In the genomic region with DNA sequence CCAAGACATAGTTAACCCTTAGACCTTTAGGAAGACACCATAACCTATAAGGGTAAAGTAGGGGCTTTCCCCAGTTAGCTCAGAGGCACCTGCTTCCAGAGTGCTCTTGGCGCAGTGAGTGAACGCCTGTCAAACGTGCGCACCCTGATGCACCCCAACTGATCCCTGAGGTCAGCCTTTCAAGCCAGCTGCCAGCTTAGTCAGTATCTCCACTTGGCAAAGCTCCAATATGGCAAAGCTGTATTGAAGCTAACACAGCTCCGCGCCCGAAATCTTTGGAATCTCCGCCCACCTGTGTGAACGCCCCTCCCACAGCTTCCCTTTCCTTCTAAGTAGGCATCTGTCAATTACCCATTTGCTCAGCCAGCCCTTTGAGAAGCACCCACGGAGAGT, we compare ENCODE assay signal across 9 mouse cellular contexts. TPM values are rescaled to one million over a fixed set of nuclear protein-coding genes. Genes with fewer than 3 reads are reported as not detected.
DNase-seq lines count a peak whose midpoint lies in the region; ATAC-seq and TF ChIP-seq lines count a peak whose summit lies in the region.
"Had no signal": no experiment of that assay in that cellular context is flagged by ENCODE, and none has a peak within 500 bp of the region (broad histone marks: within the 10 kb centered on the region; RNA-seq: fewer than 3 reads in every experiment).

No protein-coding gene starts in this region.

- 23% methylated on average over 10 of the region's 10 CpGs for WGBS in heart, adult 2 months
- WGBS in kidney, postnatal 0 days = 36% methylated on average over 10 of the region's 10 CpGs
- 48% methylated on average over 10 of the region's 10 CpGs for WGBS in hindbrain, embryonic 10.5 days

- no peaks in the 10 kb centered on the region for H3K4me1 ChIP-seq in heart, adult 2 months (ENCODE audit: control insufficient read depth, insufficient read depth, low read length)
- H3K4me1 ChIP-seq in kidney, postnatal 0 days (replicated peaks; ENCODE audit: insufficient read depth, low read length) = no peaks in the 10 kb centered on the region
- no peaks in the 10 kb centered on the region for H3K4me1 ChIP-seq in hindbrain, embryonic 10.5 days (replicated peaks)

- DNase-seq in heart, adult 11 months = peak; percentile 81
- DNase-seq in heart, adult 2 months = no peak
- peak; percentile 13 to 46 for DNase-seq in spleen, adult 18-20 months
- DNase-seq in spleen, postnatal 14 days (ENCODE audit: low spot score in 2 of 2) = no peak
- no peak for DNase-seq in kidney, postnatal 0 days (ENCODE audit: low spot score)
- peak; percentile 46 to 59 for DNase-seq in thymus, postnatal 36 days
- no peak for DNase-seq in hindbrain, embryonic 10.5 days (ENCODE audit: low spot score)
- DNase-seq in urinary bladder, postnatal 14 days (ENCODE audit: low spot score) = no peak

- no peak overlapping the region for H3K9ac ChIP-seq in heart, adult 2 months (ENCODE audit: low read depth, low read length)
- H3K9ac ChIP-seq in kidney, postnatal 0 days (ENCODE audit: low read depth, low read length) = no peak overlapping the region

- TF ChIP-seq POLR2A in heart, adult 2 months (IDR thresholded peaks at IDR 0.05; ENCODE audit: insufficient read depth, low read depth, low read length) = no peak

- no peaks in the 10 kb centered on the region for H3K9me3 ChIP-seq in kidney, postnatal 0 days (replicated peaks; ENCODE audit: low read length)
- no peaks in the 10 kb centered on the region for H3K9me3 ChIP-seq in hindbrain, embryonic 10.5 days

- no peaks in the 10 kb centered on the region for H3K79me2 ChIP-seq in heart, adult 2 months (replicated peaks; ENCODE audit: control insufficient read depth, insufficient read depth, low read length)

- H3K27me3 ChIP-seq in heart, adult 2 months (ENCODE audit: control insufficient read depth, insufficient read depth, low read length) = no peaks in the 10 kb centered on the region
- no peaks in the 10 kb centered on the region for H3K27me3 ChIP-seq in kidney, postnatal 0 days (ENCODE audit: insufficient read depth, low read length)
- no peaks in the 10 kb centered on the region for H3K27me3 ChIP-seq in hindbrain, embryonic 10.5 days (ENCODE audit: insufficient read depth, poor library complexity, severe bottlenecking)
- H3K27me3 ChIP-seq: Patski had no signal

- intact Hi-C loops in heart, adult 2 months (cut with DNase I) = no loop called here

- TF ChIP-seq EP300 in heart, adult 2 months (IDR thresholded peaks at IDR 0.05; ENCODE audit: insufficient read depth, low read depth, low read length) = no peak

- peak overlapping the region; percentile 35; the same call in 1 of the 2 replicates for H3K4me2 ChIP-seq in kidney, postnatal 0 days (ENCODE audit: low read length)

- H3K4me3 ChIP-seq in heart, adult 2 months = no peak overlapping the region
- H3K4me3 ChIP-seq in kidney, postnatal 0 days (replicated peaks; ENCODE audit: low read depth, low read length) = no peak overlapping the region
- no peak overlapping the region for H3K4me3 ChIP-seq in hindbrain, embryonic 10.5 days

- no peak for TF ChIP-seq CTCF in heart, adult 2 months (IDR thresholded peaks at IDR 0.05)
- TF ChIP-seq CTCF in kidney, postnatal 0 days (IDR thresholded peaks at IDR 0.05; ENCODE audit: low read depth) = no peak

- H3K27ac ChIP-seq in heart, adult 2 months = no peak overlapping the region
- H3K27ac ChIP-seq in kidney, postnatal 0 days = no peak overlapping the region
- no peak overlapping the region for H3K27ac ChIP-seq in hindbrain, embryonic 10.5 days

- peak; percentile 33; the same call in 1 of the 2 replicates for ATAC-seq in kidney, postnatal 0 days (replicated peaks; ENCODE audit: low FRiP score, low read depth)
- ATAC-seq: Patski had no signal

- no peaks in the 10 kb centered on the region for H3K36me3 ChIP-seq in heart, adult 2 months (ENCODE audit: control insufficient read depth, insufficient read depth, low read length)
- H3K36me3 ChIP-seq in kidney, postnatal 0 days (ENCODE audit: insufficient read depth, low read length) = no peaks in the 10 kb centered on the region
- no peaks in the 10 kb centered on the region for H3K36me3 ChIP-seq in hindbrain, embryonic 10.5 days

RNA-seq across cellular contexts. Expression of a gene that starts 36.2 kb away (rescaled TPM):
- total RNA-seq in heart, adult 2 months (2021) = 10 to 100 TPM; 26.3 to 28.5 TPM
- 14.3 and 18.4 TPM in 2 replicates for polyA plus RNA-seq in heart, adult 2 months (2012; rRNA removed)
- 16.6 and 18.5 TPM in 2 replicates for polyA plus RNA-seq in kidney, postnatal 0 days (2015; fragmentation: Nextera tagmentation; extraction: Ambion mirVana)
- 14.2 and 18.2 TPM in 2 replicates for polyA plus RNA-seq in hindbrain, embryonic 10.5 days (2016; fragmentation: Nextera tagmentation; extraction: Ambion mirVana)

Comparison
In these comparisons a context has a peak if more than half of its experiments do, and no peak if none do; other contexts are left out.
1. DNase-seq: peak in heart, adult 11 months (single experiment), spleen, adult 18-20 months (2 of 2) and thymus, postnatal 36 days (2 of 2); none in heart, adult 2 months (0 of 2), spleen, postnatal 14 days (0 of 2), kidney, postnatal 0 days (single experiment), hindbrain, embryonic 10.5 days (single experiment) and urinary bladder, postnatal 14 days (single experiment).